Mouse (Mus musculus) heart, postnatal 0 days (tissue): ENCODE measurements around the gene Gstm6.

Source experiments
- CTCF ChIP-seq: IDR thresholded peaks from 2 replicates; pipeline ENCODE4 v1.5.1; 2016; ENCODE audit warnings: antibody characterized with exemption, control low read depth, low read depth
- EP300 ChIP-seq: IDR thresholded peaks from 2 replicates; pipeline ENCODE4 v1.6.1; 2016; ENCODE audit warnings: antibody characterized with exemption, low read depth

DNA sequence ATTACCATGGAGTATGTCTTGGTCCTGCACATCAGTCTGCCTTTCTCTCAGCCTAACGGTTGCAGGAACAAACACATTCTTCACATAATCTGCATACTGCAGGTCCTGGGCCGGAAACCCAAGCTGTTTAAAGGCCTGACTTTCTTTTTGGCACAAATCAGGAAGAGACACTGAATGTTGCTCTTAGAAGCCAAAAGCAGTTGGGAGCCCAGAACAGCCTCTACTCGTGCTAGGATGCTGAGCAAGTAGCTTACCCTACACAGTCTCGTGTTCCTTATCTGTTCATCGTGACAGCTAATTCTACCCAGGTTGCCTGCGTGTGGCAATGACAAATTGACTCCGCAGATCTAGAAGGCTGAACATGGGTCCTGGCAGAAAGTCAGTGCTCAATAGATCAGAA is 3.0 kb downstream of the Gstm6 start:
- TF ChIP-seq EP300 (no peak), CTCF (no peak)
